Mouse (Mus musculus): ENCODE measurements at regions not wholly inside any gene's neighbourhood (a gene's known extent, or its start where the extent isn't known, plus 50 kb on each side); places are given as distances from the start of the nearest gene placed in this dataset.

GRCm38 (mm10) chr14:58608216-58608615 is 534.5 kb downstream of the 1700129C05Rik start:
- H3K27ac ChIP-seq = no peak overlapping the region
- no peaks in the 10 kb centered on the region for H3K9me3 ChIP-seq
- peaks cover 19% of the 10 kb centered on the region for H3K4me1 ChIP-seq
- WGBS = 42% methylated on average over 4 of the region's 4 CpGs
- H3K27me3 ChIP-seq = no peaks in the 10 kb centered on the region
- ATAC-seq (ENCODE audit: low FRiP score, low read depth) = no peak
- H3K4me3 ChIP-seq = no peak overlapping the region
- no peaks in the 10 kb centered on the region for H3K36me3 ChIP-seq
- no peak overlapping the region for H3K4me2 ChIP-seq (replicated peaks)
- H3K9ac ChIP-seq = no peak overlapping the region

GRCm38 (mm10) chr14:58607734-58608133 is 535.0 kb downstream of the 1700129C05Rik start:
- H3K36me3 ChIP-seq = no peaks in the 10 kb centered on the region
- no peak overlapping the region for H3K4me2 ChIP-seq (replicated peaks)
- no peak overlapping the region for H3K27ac ChIP-seq
- no peak overlapping the region for H3K4me3 ChIP-seq
- peaks cover 19% of the 10 kb centered on the region for H3K4me1 ChIP-seq
- no peaks in the 10 kb centered on the region for H3K27me3 ChIP-seq
- no peak overlapping the region for H3K9ac ChIP-seq
- 0 out of 2 replicates have a peak, but pooled peaks have one; percentile 36 for ATAC-seq (ENCODE audit: low FRiP score, low read depth)
- 45% methylated on average over 2 of the region's 2 CpGs for WGBS
- H3K9me3 ChIP-seq = no peaks in the 10 kb centered on the region

- Histone ChIP-seq H3K36me3 (no peaks in the 10 kb centered on the region), H3K4me1 (peaks cover 19% of the 10 kb centered on the region), H3K4me2 (replicated peaks) (no peak overlapping the region), H3K9me3 (no peaks in the 10 kb centered on the region), H3K4me3 (no peak overlapping the region), H3K9ac (no peak overlapping the region), H3K27ac (no peak overlapping the region), H3K27me3 (no peaks in the 10 kb centered on the region)
- ATAC-seq (ENCODE audit: low FRiP score, low read depth) = no peak
- WGBS = 65% methylated on average over 4 of the region's 4 CpGs
Observed at GRCm38 (mm10) chr14:58605529-58605928, 535.2 kb downstream of the Fgf9 start.

GRCm38 (mm10) chr14:58598867-58599266 is 528.5 kb downstream of the Fgf9 start:
- ATAC-seq (ENCODE audit: low FRiP score, low read depth) = no peak
- Histone ChIP-seq H3K27ac (no peak overlapping the region), H3K4me3 (no peak overlapping the region), H3K36me3 (no peaks in the 10 kb centered on the region), H3K4me1 (no peaks in the 10 kb centered on the region), H3K9ac (no peak overlapping the region), H3K27me3 (no peaks in the 10 kb centered on the region), H3K9me3 (no peaks in the 10 kb centered on the region), H3K4me2 (replicated peaks) (no peak overlapping the region)
- WGBS = 70% methylated on average over 3 of the region's 3 CpGs

GRCm38 (mm10) chr14:58597810-58598209 is 527.5 kb downstream of the Fgf9 start:
- no peak for ATAC-seq (ENCODE audit: low FRiP score, low read depth)
- H3K4me2 ChIP-seq (replicated peaks) = no peak overlapping the region
- no peak overlapping the region for H3K4me3 ChIP-seq
- H3K27me3 ChIP-seq = no peaks in the 10 kb centered on the region
- H3K36me3 ChIP-seq = no peaks in the 10 kb centered on the region
- no peak overlapping the region for H3K27ac ChIP-seq
- no peaks in the 10 kb centered on the region for H3K9me3 ChIP-seq
- WGBS = 62% methylated on average over 2 of the region's 2 CpGs
- no peaks in the 10 kb centered on the region for H3K4me1 ChIP-seq
- no peak overlapping the region for H3K9ac ChIP-seq

- Histone ChIP-seq H3K4me3 (no peak overlapping the region), H3K27me3 (no peaks in the 10 kb centered on the region), H3K4me2 (replicated peaks) (no peak overlapping the region), H3K9ac (no peak overlapping the region), H3K36me3 (no peaks in the 10 kb centered on the region), H3K9me3 (no peaks in the 10 kb centered on the region), H3K27ac (no peak overlapping the region), H3K4me1 (no peaks in the 10 kb centered on the region)
- no peak for ATAC-seq (ENCODE audit: low FRiP score, low read depth)
- WGBS = 89% methylated on average over 2 of the region's 2 CpGs
Observed at GRCm38 (mm10) chr14:58596936-58597335, 526.6 kb downstream of the Fgf9 start.

GRCm38 (mm10) chr14:58581806-58582205 is 511.5 kb downstream of the Fgf9 start:
- Histone ChIP-seq H3K9me3 (no peaks in the 10 kb centered on the region), H3K4me3 (no peak overlapping the region), H3K36me3 (no peaks in the 10 kb centered on the region), H3K27me3 (no peaks in the 10 kb centered on the region), H3K9ac (no peak overlapping the region), H3K27ac (no peak overlapping the region), H3K4me1 (peaks cover 4% of the 10 kb centered on the region; the same call in 1 of the 2 replicates), H3K4me2 (replicated peaks) (no peak overlapping the region)
- no peak for ATAC-seq (ENCODE audit: low FRiP score, low read depth)
- 85% methylated on average over 5 of the region's 5 CpGs for WGBS

GRCm38 (mm10) chr14:58570021-58570420 is 499.7 kb downstream of the Fgf9 start:
- WGBS = 76% methylated on average over 2 of the region's 2 CpGs
- ATAC-seq (ENCODE audit: low FRiP score, low read depth) = no peak
- Histone ChIP-seq H3K9me3 (peaks cover 4% of the 10 kb centered on the region; the same call in 1 of the 2 replicates), H3K4me2 (replicated peaks) (no peak overlapping the region), H3K27ac (no peak overlapping the region), H3K27me3 (no peaks in the 10 kb centered on the region), H3K4me1 (no peaks in the 10 kb centered on the region), H3K4me3 (no peak overlapping the region), H3K9ac (no peak overlapping the region), H3K36me3 (no peaks in the 10 kb centered on the region)

- Histone ChIP-seq H3K27me3 (no peaks in the 10 kb centered on the region), H3K4me2 (replicated peaks) (no peak overlapping the region), H3K9me3 (peaks cover 4% of the 10 kb centered on the region; the same call in 1 of the 2 replicates), H3K4me1 (no peaks in the 10 kb centered on the region), H3K9ac (no peak overlapping the region), H3K27ac (no peak overlapping the region), H3K36me3 (no peaks in the 10 kb centered on the region), H3K4me3 (no peak overlapping the region)
- no peak for ATAC-seq (ENCODE audit: low FRiP score, low read depth)
Observed at GRCm38 (mm10) chr14:58567472-58567871, 497.1 kb downstream of the Fgf9 start.

- ATAC-seq (ENCODE audit: low FRiP score, low read depth) = no peak
- no peaks in the 10 kb centered on the region for H3K27me3 ChIP-seq
- no peak overlapping the region for H3K4me2 ChIP-seq (replicated peaks)
- H3K4me3 ChIP-seq = no peak overlapping the region
- H3K9me3 ChIP-seq = no peaks in the 10 kb centered on the region
- H3K9ac ChIP-seq = no peak overlapping the region
- H3K27ac ChIP-seq = no peak overlapping the region
- 71% methylated on average over 2 of the region's 2 CpGs for WGBS
- no peaks in the 10 kb centered on the region for H3K4me1 ChIP-seq
- no peaks in the 10 kb centered on the region for H3K36me3 ChIP-seq
Observed at GRCm38 (mm10) chr14:58563082-58563481, 492.7 kb downstream of the Fgf9 start.

GRCm38 (mm10) chr14:58550785-58551184 is 480.4 kb downstream of the Fgf9 start:
- 66% methylated on average over 2 of the region's 2 CpGs for WGBS
- Histone ChIP-seq H3K4me1 (no peaks in the 10 kb centered on the region), H3K27ac (no peak overlapping the region), H3K27me3 (no peaks in the 10 kb centered on the region), H3K36me3 (no peaks in the 10 kb centered on the region), H3K9me3 (no peaks in the 10 kb centered on the region), H3K9ac (no peak overlapping the region), H3K4me2 (replicated peaks) (no peak overlapping the region), H3K4me3 (no peak overlapping the region)
- no peak for ATAC-seq (ENCODE audit: low FRiP score, low read depth)

GRCm38 (mm10) chr14:58545778-58546177 is 475.4 kb downstream of the Fgf9 start:
- no peak for ATAC-seq (ENCODE audit: low FRiP score, low read depth)
- Histone ChIP-seq H3K4me1 (no peaks in the 10 kb centered on the region), H3K36me3 (no peaks in the 10 kb centered on the region), H3K9ac (no peak overlapping the region), H3K9me3 (no peaks in the 10 kb centered on the region), H3K4me3 (no peak overlapping the region), H3K4me2 (replicated peaks) (no peak overlapping the region), H3K27ac (no peak overlapping the region), H3K27me3 (no peaks in the 10 kb centered on the region)
- WGBS = 31% methylated on average over 5 of the region's 5 CpGs

- Histone ChIP-seq H3K27me3 (no peaks in the 10 kb centered on the region), H3K9me3 (no peaks in the 10 kb centered on the region), H3K9ac (no peak overlapping the region), H3K36me3 (no peaks in the 10 kb centered on the region), H3K4me3 (no peak overlapping the region), H3K27ac (no peak overlapping the region), H3K4me2 (replicated peaks) (no peak overlapping the region), H3K4me1 (no peaks in the 10 kb centered on the region)
- ATAC-seq (ENCODE audit: low FRiP score, low read depth) = no peak
- 82% methylated on average over 10 of the region's 10 CpGs for WGBS
Observed at GRCm38 (mm10) chr14:58543140-58543767, 472.9 kb downstream of the Fgf9 start.

All from limb, embryonic 13.5 days (tissue).